Mouse (Mus musculus) MEL (cell line): Measurements from ENCODE around the gene Slc22a23.

ENCODE experiments used
- CTCF ChIP-seq, 3 experiments: IDR thresholded peaks in 2 of 3; conservative IDR thresholded peaks in 1 of 3; 2 replicates each; pipeline ENCODE4 v1.5.1; 2011 to 2012; ENCODE audit warnings: low read length in 3 of 3, low read depth in 2 of 3, mild to moderate bottlenecking in 2 of 3, improper control_type of control experiment in 1 of 3, inconsistent platforms in 1 of 3, mixed read lengths in 1 of 3, moderate library complexity in 1 of 3; ENCODE audit not compliant: control insufficient read depth in 1 of 3, insufficient read depth in 1 of 3, poor library complexity in 1 of 3, severe bottlenecking in 1 of 3
- EP300 ChIP-seq, 2 experiments: IDR thresholded peaks; 2 replicates each; pipeline ENCODE4 v1.6.1; 2011; ENCODE audit warnings: improper control_type of control experiment in 2 of 2, low read length in 2 of 2, low read depth in 1 of 2, mild to moderate bottlenecking in 1 of 2
- GABPA ChIP-seq: IDR thresholded peaks from 2 replicates; pipeline ENCODE4 v1.6.1; 2012; ENCODE audit warnings: low read depth, mild to moderate bottlenecking, inconsistent platforms, low read length, improper control_type of control experiment, moderate library complexity
- MAZ ChIP-seq: IDR thresholded peaks from 2 replicates; pipeline ENCODE4 v1.6.1; 2012; ENCODE audit warnings: low read depth, mild to moderate bottlenecking, inconsistent platforms, low read length, improper control_type of control experiment
- POLR2A ChIP-seq, 2 experiments: IDR thresholded peaks; 2 replicates each; pipeline ENCODE4 v1.6.1; 2011 to 2012; ENCODE audit warnings: low read length in 2 of 2, mild to moderate bottlenecking in 2 of 2, control low read depth in 1 of 2, improper control_type of control experiment in 1 of 2, low read depth in 1 of 2, moderate library complexity in 1 of 2; ENCODE audit not compliant: control insufficient read depth in 1 of 2, insufficient read depth in 1 of 2, poor library complexity in 1 of 2
- SMC3 ChIP-seq: IDR thresholded peaks from 2 replicates; pipeline ENCODE4 v1.6.1; 2011; ENCODE audit warnings: low read depth, low read length, improper control_type of control experiment
- TCF12 ChIP-seq: IDR thresholded peaks from 2 replicates; pipeline ENCODE4 v1.6.1; 2014; ENCODE audit warnings: low read depth, mild to moderate bottlenecking, inconsistent platforms, low read length, improper control_type of control experiment, moderate library complexity
- USF2 ChIP-seq, 2 experiments: IDR thresholded peaks; 2 replicates each; pipeline ENCODE4 v1.6.1; 2011 to 2012; ENCODE audit warnings: improper control_type of control experiment in 2 of 2, low read length in 2 of 2, borderline replicate concordance in 1 of 2, inconsistent platforms in 1 of 2, low read depth in 1 of 2, mild to moderate bottlenecking in 1 of 2; ENCODE audit not compliant: insufficient read depth in 1 of 2
- ZNF384 ChIP-seq: IDR thresholded peaks from 2 replicates; pipeline ENCODE4 v1.6.1; 2012; ENCODE audit warnings: low read depth, mild to moderate bottlenecking, inconsistent platforms, low read length, improper control_type of control experiment

- TF ChIP-seq CTCF (IDR thresholded peaks at IDR 0.05 in 2 of 3, conservative IDR thresholded peaks at IDR 0.05 in 1 of 3; ENCODE audit: control insufficient read depth in 1 of 3, insufficient read depth in 1 of 3, low read depth in 2 of 3, low read length in 3 of 3, poor library complexity in 1 of 3, severe bottlenecking in 1 of 3) (no peak), POLR2A (IDR thresholded peaks at IDR 0.05; ENCODE audit: control insufficient read depth in 1 of 2, insufficient read depth in 1 of 2, low read depth in 1 of 2, low read length in 2 of 2, poor library complexity in 1 of 2) (no peak), GABPA (no peak), ZNF384 (no peak), MAZ (no peak), SMC3 (no peak), EP300 (IDR thresholded peaks at IDR 0.05; ENCODE audit: low read depth in 1 of 2, low read length in 2 of 2) (no peak), USF2 (IDR thresholded peaks at IDR 0.05; ENCODE audit: borderline replicate concordance in 1 of 2, insufficient read depth in 1 of 2, low read depth in 1 of 2, low read length in 2 of 2) (no peak), TCF12 (no peak)
Measured at GRCm38 (mm10) chr13:34256676-34257075, 88.3 kb downstream of the Slc22a23 start.
